Mouse (Mus musculus): ENCODE data around the gene Myct1.

Myct1 gene

DNA sequence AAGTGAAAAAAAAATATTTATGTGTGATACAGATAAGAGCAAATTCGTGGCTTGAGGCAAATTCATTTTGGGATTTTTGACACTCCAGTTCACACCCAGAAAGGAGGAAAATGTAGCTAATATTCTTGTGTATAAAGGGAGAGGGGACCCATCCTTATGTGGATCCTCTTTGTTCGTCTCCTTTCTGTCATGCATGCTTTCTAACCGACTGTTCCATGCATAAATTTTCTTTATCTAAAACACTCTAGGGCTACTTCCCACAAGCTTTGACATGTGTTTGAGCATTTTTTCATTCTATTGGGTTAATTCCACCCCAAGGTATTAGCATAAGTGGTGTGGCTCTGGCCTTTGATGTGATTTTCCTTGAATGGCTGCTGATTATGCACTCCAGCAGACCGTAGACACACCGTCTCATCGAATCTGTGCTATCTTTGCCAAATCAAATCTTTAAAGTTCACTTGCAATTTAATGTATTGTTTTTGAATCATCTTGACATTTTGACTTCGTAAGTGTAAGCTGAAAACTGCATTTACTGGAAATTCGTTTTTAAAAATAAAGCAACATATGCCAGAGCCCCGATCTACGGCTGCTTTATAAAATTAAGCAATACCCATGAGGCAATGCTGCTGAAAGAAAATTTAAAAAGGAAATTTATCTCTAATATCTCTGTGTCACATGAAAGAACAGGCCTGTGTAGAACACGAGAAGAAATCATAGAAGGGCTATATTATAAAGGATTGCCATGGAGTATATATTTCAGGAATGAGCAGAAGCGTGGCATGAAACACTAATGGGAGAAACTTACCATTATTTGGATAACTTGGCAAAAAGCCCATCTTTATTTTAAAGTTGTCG lies 21.8 kb downstream of the Myct1 start:
- DNase-seq (ENCODE audit: low spot score), result no peak

DNA sequence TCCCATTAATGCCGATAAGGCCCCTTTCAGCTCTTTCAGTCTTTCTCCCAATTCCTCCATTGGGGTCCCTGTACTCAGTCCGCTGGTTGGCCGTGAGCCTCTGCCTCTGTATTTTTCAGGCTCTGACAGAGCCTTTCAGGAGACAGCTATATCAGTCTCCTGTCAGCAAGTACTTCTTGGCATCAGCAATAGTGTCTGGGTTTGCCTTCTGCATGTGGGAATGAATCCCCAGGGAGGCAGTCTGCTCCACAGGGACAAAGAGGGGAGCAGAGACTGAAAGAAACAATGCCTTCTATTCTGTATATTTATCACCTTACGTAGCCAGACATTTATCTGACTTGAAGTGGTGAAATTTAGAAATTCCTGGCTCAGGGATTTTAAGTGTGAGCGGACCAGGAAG lies 32.7 kb downstream of the Myct1 start:
- no peak for DNase-seq (ENCODE audit: low spot score)

DNA sequence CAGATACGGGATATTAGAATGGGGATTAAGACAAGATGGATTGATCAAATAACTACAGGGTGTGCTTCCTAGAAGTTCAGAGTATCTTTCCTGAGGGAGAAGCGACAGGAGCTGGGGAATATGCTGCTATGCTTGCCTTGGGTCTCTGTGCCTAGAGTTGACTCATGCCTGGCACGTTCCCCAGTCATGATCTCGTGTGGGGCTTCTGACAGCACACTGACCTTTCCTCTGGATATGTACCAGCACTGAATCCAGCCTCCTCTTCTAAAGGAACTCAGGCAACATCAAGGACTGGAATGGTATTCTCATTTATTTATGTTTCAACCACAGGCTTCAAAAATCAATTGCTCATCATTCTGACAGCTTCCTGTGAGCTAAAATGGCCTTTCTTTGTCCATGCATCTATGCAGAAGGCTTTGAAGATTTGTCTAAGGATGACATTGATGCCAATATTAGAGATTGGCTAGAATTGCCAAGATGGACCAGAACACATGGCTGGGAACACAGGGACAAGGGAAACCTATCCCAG lies 40.2 kb downstream of the Myct1 start:
- DNase-seq (ENCODE audit: low spot score), result no peak

DNA sequence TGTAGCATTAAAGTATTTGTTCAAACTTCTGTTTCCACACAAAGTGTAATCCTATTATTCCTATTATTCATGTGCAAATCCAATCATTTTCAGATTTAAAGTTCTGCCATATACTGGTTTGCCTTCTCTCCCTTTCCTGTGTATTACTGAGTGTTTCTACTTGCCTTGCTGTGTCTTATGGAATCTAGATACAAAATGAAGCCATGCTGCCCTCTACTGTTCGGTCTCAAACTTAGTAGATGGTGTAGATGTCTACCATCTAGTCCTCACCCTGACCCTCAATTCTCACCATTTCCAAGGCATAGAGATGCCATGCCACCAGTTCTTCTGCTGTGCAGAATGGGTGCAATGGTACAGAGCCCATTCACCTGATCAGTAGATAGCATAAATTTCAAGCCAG lies 40.8 kb downstream of the Myct1 start:
- no peak for DNase-seq (ENCODE audit: low spot score)

DNA sequence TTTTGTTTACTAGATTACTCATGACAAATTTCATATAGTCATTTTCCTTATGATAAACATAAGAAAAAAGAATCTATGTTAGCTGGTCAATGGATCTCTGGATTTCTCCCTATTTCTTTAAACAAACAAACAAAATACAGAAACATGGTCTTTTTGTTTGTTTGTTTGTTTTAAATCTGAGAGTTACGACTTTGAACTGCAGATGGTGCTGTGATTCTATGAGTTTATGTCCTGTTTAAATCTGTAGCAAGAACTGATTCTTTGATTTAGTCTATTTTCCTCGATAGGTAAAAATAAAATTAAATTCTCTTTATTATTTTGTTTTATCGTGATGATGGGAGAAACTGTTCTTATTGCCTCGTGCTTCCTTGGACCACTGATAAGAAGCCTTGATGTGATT lies 43.7 kb downstream of the Myct1 start:
- DNase-seq (ENCODE audit: low spot score), result no peak

DNA sequence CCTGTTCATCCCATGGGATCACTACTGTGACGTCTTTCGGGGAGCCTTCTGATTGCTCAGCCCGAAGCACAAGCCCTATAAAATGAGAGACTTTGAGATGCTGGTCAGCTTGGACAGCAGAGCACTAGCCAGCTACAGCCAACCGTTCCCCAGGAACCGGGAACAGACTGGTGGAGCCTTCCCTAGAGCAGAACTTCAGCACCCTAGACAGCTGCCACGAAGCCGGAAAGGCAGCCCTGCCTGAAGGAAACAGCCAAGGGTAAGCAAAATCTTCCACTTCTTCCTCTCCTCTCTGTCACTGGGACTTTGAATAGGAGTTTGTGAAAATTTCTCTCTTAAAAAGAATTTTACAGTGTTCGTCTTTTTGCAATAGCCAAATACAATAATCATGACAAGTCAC lies 45.5 kb downstream of the Myct1 start, which contains the start of gene Vip:
Vip (plus strand) TSS at position 107 of the 400 bp plus-strand sequence.
- peak; percentile 26 for DNase-seq (ENCODE audit: low spot score)
